Mouse (Mus musculus): ENCODE measurements around the gene Hoxd8.

The Hoxd8 gene

GRCm38 (mm10) chr2:74699664-74700545 lies 4.5 kb upstream of the Hoxd8 start:
- no peak for DNase-seq

DNA sequence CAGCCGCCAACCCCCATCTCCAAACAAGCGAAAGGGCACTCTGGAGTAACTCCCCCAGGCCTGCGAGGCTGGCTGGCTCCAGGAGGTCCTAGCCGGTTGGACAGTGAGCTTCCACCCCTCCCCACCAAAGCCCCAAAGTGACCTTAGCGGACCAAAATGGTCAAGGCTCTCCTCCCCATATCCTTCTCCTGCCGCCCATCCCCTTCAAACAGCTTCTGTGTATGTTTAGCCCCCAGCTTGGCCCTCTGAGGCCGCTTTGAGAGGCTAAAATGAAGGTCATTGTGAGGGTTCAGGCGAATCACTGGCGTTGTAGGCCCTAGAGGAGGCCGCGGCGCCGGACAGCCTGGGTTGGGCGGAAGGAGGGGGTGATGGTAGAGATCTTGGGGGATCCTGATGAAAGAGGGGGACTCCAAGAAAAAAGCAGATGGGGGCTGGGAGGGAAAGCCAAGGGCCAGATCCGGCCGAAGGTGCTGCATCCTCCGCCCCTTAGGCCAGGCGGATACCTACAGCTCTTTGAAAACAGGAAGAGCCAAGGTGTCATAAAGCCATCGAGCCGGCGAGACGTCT lies 3.8 kb upstream of the Hoxd8 start:
- DNase-seq = no peak

GRCm38 (mm10) chr2:74701949-74702819 lies 2.2 kb upstream of the Hoxd8 start:
- peak; percentile 86 for DNase-seq

DNA sequence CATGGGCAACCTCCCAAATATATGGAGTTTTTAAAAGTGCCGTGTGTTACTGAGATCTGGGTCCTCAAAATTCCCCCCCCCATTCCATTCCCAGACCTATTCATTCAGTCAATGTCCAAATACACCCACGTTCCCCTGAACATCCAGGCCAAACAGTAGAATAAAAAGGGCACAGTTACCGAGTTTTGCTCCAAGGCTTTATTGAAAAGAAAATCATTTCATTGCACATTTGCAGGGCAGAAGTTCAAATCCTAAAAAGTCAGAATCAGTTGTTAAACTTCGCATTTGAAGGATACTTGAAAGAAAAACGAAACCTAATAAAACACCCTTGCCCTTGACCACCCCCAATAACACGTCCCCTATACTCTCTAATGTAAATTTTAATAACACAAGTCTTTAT lies 1.6 kb upstream of the Hoxd8 start:
- no peak for DNase-seq

DNA sequence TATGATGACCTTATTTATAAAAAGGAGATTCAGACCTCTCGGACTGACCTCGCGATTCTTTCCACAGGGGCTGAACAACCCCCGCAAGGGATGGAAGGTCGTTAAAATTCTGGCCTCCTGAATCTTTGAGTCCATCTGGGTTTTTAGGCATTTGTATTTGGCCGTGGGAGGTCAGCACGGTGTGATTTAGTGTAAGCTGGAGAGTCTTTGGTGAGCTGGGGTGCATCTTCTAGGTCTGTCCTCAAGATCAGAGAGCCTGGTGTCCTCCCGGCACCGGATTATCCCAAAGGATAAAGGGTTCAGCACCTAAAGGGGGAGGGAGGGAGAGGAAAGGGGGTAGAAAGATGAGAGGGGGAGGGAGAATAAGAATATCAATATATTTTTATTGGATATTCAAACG lies 1.1 kb upstream of the Hoxd8 start:
- DNase-seq = no peak

GRCm38 (mm10) chr2:74703720-74704392 lies 559 bp upstream of the Hoxd8 start:
- DNase-seq = no peak

DNA sequence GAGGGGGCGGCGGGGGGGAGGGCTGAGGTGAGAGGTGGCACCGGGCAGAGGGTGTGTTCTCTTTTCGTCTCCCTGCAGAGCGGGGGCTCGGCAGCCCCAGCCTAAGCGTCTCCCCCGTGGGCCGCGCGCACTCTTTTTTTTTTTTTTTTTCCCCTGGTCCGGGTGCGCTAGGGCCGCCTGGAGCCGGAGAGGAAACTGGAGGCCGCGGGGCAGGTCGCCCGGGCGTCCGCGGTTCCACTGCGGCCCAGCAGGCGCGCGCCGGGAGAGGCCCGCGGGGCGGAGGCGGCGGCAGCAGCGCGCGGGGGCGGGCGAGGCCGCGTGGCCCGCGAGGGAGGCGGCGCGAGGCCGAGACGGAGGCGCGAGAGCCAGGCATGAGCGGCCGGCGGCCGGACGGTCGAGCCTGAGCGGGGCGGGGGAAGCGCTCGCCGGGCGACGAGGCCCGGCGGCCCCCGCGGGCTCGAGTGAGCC lies 618 bp downstream of the Hoxd8 start:
- DNase-seq = no peak

- no peak for DNase-seq
Measured at GRCm38 (mm10) chr2:74705467-74706089, 1.2 kb downstream of the Hoxd8 start.

- DNase-seq = no peak
Measured at GRCm38 (mm10) chr2:74706393-74706960, 2.1 kb downstream of the Hoxd8 start.

- no peak for DNase-seq
Measured at GRCm38 (mm10) chr2:74707599-74707998, 3.2 kb downstream of the Hoxd8 start.

GRCm38 (mm10) chr2:74708676-74709075 lies 4.3 kb downstream of the Hoxd8 start:
- DNase-seq = no peak

GRCm38 (mm10) chr2:74709465-74710419 lies 5.3 kb downstream of the Hoxd8 start:
- DNase-seq = no peak

GRCm38 (mm10) chr2:74710929-74711543 lies 6.6 kb downstream of the Hoxd8 start:
- DNase-seq = no peak

DNA sequence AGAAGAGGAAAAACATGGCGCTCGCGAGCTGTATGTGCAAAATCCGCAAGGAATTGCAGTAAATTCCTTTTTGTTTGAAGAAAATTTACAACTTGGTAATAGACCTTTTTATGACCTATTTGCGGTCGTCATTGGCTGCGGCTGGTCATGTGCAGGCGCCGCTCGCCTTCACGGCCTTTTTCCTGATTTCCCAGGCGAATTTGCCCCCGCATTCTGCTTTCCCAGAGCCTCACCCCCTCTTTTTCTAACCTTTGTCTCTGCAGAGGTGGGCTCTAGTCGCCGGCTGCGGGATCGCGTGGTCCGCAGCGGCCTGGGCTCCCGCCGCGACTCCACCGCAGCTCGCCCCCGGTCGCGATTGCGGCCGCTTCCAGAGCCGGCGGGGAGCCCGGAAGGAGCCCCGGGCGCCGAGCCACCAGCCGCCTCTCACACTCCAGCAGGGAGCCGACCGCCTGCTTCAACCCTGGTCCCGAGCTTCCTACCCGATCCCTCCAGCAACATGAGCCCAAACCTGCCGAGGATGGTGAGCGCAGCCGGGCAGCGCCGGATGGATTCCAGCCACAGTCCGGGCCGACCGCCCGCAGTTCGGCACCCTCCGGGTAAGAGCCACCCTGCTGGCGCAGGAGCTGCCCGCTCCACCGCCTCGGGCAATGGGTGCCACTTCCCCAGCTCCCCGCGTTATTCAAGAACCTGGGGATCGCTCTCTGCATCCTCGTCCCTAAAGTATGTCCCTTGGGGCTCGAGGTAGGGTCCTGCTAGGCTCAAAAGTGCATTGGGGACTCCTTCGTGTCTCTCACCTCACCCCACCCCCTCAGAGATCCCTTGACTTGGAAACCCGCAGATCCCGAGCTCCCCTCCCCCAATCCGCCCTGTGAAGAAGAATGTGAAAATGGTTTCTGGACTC lies 7.6 kb downstream of the Hoxd8 start, which contains the start of the genes Hoxd3 and Hoxd4:
TSS of gene Hoxd3 (plus strand) at position 207 of the 901 bp plus-strand sequence.
TSS of gene Hoxd4 (plus strand) at position 209 of the 901 bp plus-strand sequence.
- DNase-seq = no peak

DNA sequence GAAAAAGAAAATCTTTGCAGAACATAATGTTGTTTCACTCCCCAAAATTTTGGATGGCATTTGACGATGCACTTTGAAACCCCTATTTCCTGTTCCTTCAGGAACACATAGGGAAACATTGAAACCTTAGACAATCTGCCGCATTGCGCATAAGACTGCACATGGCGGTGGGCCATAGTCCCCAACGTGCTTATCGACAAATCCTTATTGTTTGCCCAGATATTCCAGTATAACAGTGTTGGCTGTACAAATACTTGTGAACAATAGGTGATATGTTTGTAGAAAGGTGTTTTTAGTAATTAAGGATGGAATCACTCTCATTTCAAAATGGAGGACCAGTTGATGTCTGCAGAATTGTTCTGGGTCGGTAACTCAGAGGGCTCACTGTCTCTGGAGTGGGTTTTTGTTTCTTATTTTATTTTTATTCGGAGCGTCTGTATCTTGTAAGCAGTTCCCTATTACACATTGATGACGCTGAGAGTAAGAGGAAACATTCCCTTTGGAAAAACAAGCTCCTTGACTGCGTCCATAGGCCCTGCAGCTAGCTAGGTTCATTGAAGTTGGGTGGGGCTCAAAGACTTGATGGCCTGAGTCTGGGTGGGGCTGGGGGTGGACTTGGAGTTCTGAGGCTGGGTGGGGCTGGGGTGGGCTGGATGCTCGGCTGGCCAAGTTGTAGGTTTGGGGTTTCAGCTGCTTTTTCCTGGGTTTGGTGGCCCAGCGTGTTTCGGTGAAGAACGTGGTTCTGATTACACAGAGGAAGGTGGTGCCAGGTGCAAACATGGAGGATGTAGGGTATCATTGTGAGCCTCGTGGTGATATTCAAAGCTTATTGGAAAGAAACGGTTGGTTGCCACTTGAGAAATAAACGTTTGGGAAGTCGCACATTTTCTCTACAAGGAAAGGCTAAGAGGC lies 9.1 kb downstream of the Hoxd8 start:
- DNase-seq = no peak

DNA sequence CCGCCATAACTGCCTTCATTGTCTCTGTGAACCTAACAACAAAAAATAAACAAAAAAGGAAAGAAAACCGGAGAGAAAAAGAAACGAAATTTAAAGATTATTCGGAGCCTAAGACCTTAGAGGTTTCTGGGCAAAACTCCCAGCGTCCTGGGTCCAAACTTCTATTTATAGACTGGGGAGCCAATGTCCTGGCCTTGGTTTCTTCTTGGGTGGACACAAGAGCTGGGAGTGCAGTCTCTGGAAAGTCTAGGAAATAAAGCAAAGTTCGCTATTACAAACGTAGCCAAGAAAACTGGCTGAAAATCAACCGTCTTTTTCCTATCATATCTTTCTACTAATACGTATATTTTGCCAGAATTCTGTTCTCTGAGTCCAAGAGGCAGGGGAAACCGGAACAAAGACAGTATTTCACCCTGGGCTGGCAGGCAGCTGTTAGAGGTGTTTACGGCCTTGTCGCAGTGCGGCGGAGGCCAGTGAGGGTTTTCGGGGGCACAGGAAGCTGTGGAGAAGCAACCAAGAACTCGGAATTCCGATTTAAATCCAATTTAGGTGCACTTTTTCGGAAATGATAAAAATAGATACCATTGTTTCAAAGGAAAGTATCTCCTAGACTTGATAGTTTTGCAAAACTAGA lies 9.9 kb downstream of the Hoxd8 start:
- DNase-seq = no peak

DNA sequence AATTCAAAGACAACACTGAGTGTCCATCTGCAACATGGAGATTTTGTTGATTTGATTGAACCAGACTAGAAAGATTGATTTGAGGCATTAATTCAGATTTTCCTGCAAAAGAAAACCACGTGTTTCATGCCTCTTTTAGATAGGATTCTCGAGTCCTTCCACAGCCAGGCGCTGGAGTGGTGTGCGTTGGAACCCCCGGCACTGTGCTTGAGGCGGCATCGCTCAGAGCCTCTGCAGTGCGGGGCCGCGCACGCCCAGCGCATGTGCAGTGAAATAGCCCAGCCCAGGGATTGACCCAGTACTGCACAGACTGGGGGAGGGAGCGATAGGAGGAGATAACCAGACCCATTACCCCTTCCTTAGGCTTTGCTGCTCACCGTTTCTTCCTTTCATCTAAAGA lies 10.5 kb downstream of the Hoxd8 start:
- DNase-seq = no peak

Data from lung, postnatal 14 days (tissue).